Mouse (Mus musculus) ZHBTc4 (cell line): ENCODE data around the gene Ift122.

Experiments used
- DNase-seq: peaks from one replicate; pipeline ENCODE4 v3.0.0-alpha.2; 2011; ENCODE audit warnings: low read depth, low spot score

Ift122 gene

DNA sequence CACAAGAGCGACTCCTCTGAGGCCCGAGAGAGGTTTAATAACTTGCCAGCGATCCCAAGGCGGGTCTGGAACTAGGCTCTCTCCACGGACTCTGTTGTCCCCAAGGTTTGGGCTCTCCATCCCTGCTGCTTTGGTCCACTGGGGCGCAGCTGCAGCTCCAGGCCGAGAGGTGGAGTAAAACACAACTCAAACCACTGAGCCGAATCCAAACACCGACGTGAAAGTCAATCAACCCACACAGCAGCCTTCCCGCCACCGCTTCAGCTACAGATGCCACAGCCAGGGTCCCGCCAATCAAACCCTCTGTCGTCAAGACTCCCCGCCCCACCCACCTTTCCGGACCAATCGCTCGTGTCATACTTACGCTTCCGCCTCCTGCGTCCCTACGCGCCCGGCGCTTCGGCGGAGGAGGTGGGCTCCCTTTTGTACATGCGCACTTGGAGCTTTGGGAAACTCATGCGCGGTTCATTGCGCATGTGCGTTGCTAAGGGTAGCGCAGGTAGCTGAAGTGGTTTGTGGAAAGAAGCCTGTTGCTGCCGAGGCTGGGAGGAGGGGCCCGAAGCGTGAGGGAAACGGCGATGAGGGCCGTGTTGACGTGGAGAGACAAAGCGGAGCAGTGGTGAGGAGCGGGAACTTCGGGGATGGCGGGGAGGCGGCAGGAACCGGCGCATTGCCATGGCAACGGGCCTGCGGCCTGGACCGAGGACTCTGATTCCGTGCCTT, at the start of gene Ift122, which contains the start of gene Mbd4:
Gene Ift122 (plus strand): TSS at position 380 of the 723 bp plus-strand sequence.
Gene Mbd4 (minus strand): TSS at position 281 of the 723 bp plus-strand sequence.
- DNase-seq: peak; percentile 100

- DNase-seq: peak; percentile 87
Observed at GRCm38 (mm10) chr6:115803541-115804382, 49.5 kb upstream of the Ift122 start.

DNA sequence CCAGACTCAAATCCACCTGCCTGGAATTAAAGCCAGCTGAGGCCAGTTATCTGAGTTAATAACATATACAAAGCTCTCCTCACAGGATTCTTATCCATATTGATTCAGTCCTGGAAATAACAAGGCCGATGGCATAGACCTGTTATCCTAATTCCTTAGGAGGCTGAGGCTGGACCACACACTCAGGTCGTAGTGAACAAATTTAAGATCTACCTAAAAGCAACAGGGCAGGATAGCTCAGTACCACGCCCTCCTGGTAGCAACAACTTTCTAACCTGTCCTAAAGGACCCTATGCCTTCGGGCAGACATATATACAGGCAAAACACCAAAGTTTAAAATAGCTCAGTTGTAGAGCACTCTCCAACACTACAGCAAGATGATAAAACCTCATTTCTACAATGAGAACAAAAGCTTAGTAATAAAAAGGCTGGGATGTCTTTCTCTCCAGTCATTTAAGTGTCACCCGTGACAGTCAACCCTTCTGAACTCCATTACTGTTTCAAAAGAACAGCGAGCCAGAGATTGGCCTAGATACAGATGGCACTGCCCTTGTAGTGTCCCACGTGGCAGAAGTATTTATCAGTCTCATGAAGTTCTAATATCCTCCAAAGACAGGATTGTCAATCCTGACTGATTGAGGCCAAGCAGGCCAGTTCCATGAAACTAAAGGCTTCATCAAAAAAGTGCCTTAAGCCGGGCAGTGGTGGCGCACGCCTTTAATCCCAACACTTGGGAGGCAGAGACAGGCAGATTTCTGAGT, 48.7 kb upstream of the Ift122 start:
- peak; percentile 64 for DNase-seq

GRCm38 (mm10) chr6:115807464-115808195, 45.6 kb upstream of the Ift122 start:
- DNase-seq: no peak

DNA sequence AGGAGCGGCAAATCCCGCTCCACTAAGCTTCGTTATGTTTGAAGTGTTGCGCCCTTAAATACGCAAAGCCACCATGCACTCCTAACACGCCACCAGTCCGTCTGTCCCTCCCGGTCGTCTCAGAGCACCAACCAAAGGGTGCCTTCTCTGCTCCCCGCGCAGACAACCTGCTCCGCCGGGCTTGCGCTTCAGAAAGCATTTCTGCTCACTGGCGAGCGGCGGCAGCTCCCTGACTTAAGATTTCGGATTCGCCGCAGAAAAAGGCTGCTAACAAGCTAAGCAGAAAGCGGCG, 45.1 kb upstream of the Ift122 start:
- no peak for DNase-seq

DNA sequence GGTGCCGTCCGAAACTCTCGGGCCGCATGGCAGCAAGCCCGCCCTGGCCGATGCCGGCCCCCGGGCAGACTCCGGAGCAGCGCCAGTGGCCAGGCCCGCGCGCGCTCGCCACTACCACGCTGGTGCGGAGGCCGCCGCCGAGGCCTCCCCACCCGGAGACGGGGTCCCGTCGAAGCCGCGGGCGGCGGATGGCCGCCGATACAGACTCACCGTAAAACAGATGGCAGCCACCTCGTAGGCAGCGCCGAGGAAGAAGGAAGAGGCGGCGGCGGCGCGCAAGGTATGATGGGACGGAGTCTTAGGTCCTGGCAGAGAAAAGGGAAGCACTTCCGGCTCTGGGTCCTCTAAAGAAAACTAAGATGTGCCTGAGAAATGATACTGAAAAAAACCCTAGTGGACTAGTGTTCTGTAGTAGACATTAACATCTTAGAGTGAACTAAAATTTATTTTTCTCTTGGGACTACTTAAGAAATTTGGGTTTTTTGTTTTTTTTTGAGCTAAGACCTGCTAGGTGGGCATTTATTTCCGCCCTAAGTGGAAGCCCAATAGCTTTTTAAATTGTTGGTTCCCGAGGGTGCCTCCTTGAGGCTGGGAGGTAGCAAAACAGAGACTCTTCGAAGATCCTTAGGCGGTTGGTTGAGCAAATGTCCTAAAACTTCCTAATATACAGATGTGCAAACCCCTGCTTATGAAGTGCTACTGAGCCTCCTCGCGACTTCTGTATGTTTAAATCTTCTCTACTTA, 44.6 kb upstream of the Ift122 start, which contains the start of gene Rpl32:
Gene Rpl32 (minus strand): TSS at position 260 of the 744 bp plus-strand sequence.
- peak; percentile 93 for DNase-seq

DNA sequence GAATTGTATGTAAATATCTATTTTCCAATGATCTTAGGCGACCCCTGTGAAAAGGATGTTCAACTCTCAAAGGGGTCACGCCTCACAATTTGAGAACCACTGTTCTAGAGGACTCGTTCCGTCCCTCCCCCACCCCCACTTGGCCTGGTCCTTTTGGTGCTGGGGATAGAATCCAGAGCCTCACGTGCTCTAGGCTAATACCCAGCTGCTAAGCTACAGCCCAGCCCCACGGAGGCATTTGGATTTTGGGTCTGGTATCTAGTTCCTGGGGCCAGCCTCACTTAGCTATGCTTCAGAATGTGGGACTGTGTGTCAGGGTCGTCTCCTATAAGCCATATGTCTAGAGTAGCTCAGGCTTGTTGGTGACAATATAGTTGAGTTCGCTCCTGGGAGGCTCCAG, 41.7 kb upstream of the Ift122 start:
- peak; percentile 80 for DNase-seq

- DNase-seq: peak; percentile 77
Observed at GRCm38 (mm10) chr6:115814104-115814503, 39.2 kb upstream of the Ift122 start.

DNA sequence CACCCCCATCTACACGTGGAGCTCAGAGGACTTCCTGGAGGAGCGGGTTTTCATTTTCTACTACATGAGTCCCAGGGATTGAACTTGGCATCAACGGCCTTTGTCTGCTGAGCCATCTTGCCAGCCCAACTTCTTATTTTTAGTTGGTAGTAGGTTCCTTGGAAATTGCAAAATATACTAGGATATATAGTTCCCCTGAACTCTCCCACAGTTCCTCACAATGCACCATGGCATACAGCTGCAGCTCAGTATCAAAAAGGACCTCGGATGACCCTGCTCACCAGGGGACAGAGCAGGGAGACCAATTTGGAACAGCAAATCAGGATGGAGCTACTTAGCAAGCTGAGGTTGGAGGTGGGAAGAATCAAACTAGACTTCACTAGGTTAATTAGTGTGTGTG, 38.2 kb upstream of the Ift122 start:
- no peak for DNase-seq

GRCm38 (mm10) chr6:115818129-115818528, 35.1 kb upstream of the Ift122 start:
- DNase-seq: no peak

- no peak for DNase-seq
Observed at GRCm38 (mm10) chr6:115821216-115821993, 31.9 kb upstream of the Ift122 start.

DNA sequence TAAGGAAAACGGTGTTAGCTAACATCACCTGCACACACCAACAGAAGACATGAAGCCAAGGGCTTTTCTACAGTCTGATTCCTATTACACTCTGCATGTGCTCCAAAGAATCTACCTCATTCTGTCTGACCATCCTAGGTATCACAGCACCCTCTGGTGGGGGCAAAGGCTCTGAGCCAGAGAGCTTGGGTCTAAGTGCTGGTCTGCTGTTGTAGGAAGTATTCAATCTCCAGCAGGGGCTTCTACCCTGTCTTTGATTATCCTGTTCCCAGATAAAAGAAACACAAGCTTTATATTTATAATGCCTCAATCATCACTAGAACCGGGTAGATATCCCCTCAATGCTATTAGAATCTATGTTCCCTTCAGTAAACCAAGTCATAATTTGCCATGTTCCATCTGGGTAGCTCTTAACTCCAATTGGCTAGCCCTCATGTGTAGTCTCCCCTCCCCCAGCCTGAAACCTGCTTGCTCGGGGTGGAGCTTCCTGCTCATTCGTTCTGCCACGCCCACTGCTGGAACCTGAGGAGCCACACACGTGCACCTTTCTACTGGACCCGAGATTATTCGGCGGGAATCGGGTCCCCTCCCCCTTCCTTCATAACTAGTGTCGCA, 29.3 kb upstream of the Ift122 start:
- DNase-seq: peak; percentile 76

- no peak for DNase-seq
Observed at GRCm38 (mm10) chr6:115830779-115831601, 22.3 kb upstream of the Ift122 start.

DNA sequence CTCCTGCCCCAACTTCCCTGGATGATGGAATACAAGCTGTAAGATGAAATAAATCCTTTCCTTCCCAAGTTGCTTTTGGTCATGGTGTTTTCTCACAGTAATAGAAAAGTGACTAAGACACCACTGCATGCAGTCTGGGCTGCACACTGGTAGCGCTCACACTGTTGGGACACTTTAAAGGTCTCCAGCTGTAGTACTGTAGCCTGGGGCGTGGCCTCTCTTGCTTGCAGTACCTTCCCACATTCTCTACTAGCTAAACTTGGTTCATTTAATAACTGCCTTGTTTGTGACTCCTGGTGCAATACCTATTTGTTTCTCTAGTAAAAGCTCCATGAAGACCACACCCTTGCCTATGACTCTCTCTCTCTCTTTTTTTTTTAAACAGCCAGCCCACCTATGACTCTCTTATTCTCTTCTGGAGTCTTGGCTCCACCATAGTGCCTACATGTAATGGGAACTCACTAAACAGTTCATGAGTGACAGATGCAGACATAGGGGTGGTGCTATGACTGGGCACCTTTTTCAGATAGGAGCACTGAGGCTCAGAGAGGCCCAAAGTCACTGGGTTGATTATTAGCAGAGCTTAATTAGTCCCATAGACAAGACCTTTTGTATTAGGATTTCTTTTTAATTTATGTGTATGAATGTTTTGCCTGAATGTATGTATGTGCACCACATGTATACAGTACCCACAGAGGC, 21.0 kb upstream of the Ift122 start:
- DNase-seq: no peak

- DNase-seq: no peak
Observed at GRCm38 (mm10) chr6:115833861-115834260, 19.4 kb upstream of the Ift122 start.

GRCm38 (mm10) chr6:115838161-115838597, 15.1 kb upstream of the Ift122 start, which contains the start of gene Efcab12:
Efcab12 (minus strand) TSS chr6:115838412.
- DNase-seq: peak; percentile 96

DNA sequence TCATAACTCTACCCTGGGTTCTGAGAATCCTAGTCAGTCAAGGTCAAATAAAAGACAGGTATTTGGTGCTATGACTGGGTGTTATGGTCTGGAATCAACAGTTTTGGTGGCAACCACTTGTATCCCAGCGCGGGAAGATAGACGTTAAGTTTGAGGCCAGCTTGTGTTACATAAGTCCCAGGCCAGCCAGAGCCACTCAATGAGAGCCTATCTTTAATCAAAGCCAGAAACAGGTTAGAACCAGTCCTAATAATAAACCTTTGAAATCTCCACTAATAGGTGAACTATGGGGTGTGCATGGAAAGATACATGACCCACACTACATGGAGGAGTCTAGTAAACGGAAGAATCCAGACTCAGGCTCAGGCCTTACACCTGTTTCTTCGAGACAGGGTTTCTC, 14.5 kb upstream of the Ift122 start:
- peak; percentile 48 for DNase-seq

DNA sequence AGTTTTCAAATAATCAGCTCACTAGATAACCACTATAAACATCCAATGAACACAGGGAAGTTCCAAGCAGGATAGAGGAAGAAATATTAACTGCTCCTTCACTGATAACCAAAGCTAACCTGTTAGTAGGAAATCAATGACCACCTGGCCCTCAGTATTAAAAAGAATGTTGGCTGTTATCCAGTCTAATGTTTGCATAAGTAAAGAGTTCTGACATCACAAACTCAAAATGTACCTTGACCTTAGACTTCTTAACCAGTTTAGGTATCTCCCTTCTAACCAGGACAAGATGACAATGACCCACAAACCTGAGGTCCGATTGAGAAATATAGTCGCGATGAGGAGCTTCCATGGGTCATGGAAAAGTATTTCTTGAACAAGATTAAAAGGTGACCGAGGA, 8.3 kb upstream of the Ift122 start:
- DNase-seq: no peak
